Comparison of ENCODE assay signal across 10 mouse cellular contexts in genomic region chr10:40813627-40814026, GRCm38 (mm10).
A peak's percentile ranks its signal among the peaks of the same experiment; 100 is the strongest.
DNase-seq lines count a peak whose midpoint lies in the region; ATAC-seq and TF ChIP-seq lines count a peak whose summit lies in the region.
"Had no signal": no experiment of that assay in that cellular context is flagged by ENCODE, and none has a peak within 500 bp of the region (broad histone marks: within the 10 kb centered on the region; RNA-seq: fewer than 3 reads in every experiment).

No protein-coding gene starts in this region.

- WGBS in hindbrain, postnatal 0 days: 67% methylated on average over 4 of the region's 4 CpGs
- 67% methylated on average over 4 of the region's 4 CpGs for WGBS in hindbrain, embryonic 13.5 days
- WGBS in thymus, adult 2 months: 89% methylated on average over 4 of the region's 4 CpGs

- no peak for TF ChIP-seq POLR2A in thymus, adult 2 months (IDR thresholded peaks at IDR 0.05; ENCODE audit: control insufficient read depth, extremely low read depth, insufficient read depth, low read length, poor library complexity)

- no peak for ATAC-seq in hindbrain, postnatal 0 days
- ATAC-seq in hindbrain, embryonic 13.5 days (ENCODE audit: low FRiP score): no peak
- ATAC-seq: hindbrain, embryonic 16.5 days had no signal

- no peak overlapping the region for H3K27ac ChIP-seq in hindbrain, postnatal 0 days
- H3K27ac ChIP-seq in hindbrain, embryonic 13.5 days: no peak overlapping the region
- H3K27ac ChIP-seq in thymus, adult 2 months (ENCODE audit: control insufficient read depth, insufficient read depth, low read length): no peak overlapping the region

- no peak overlapping the region for H3K9ac ChIP-seq in hindbrain, postnatal 0 days (replicated peaks; ENCODE audit: low read length)
- H3K9ac ChIP-seq in hindbrain, embryonic 13.5 days: no peak overlapping the region

- H3K4me1 ChIP-seq in hindbrain, postnatal 0 days (ENCODE audit: insufficient read depth, low read length): no peaks in the 10 kb centered on the region
- no peaks in the 10 kb centered on the region for H3K4me1 ChIP-seq in hindbrain, embryonic 13.5 days (replicated peaks)
- no peaks in the 10 kb centered on the region for H3K4me1 ChIP-seq in thymus, adult 2 months (replicated peaks; ENCODE audit: control insufficient read depth, insufficient read depth, low read length)

- H3K4me3 ChIP-seq in hindbrain, postnatal 0 days (ENCODE audit: low read length): no peak overlapping the region
- H3K4me3 ChIP-seq in hindbrain, embryonic 13.5 days: no peak overlapping the region
- H3K4me3 ChIP-seq in thymus, adult 2 months (ENCODE audit: control insufficient read depth, insufficient read depth, low read length): no peak overlapping the region

- H3K4me2 ChIP-seq in hindbrain, postnatal 0 days (ENCODE audit: low read depth, low read length): no peak overlapping the region
- no peak overlapping the region for H3K4me2 ChIP-seq in hindbrain, embryonic 13.5 days

- no peaks in the 10 kb centered on the region for H3K9me3 ChIP-seq in hindbrain, postnatal 0 days (ENCODE audit: low read length)
- H3K9me3 ChIP-seq in hindbrain, embryonic 13.5 days: no peaks in the 10 kb centered on the region

- DNase-seq in hindbrain, postnatal 0 days (ENCODE audit: low spot score): no peak
- DNase-seq in thymus, postnatal 0 days (ENCODE audit: low spot score): peak; percentile 38
- DNase-seq in thymus, postnatal 25 days: no peak
- DNase-seq in c-Kit-positive CD71-positive TER-119-positive erythroid progenitor cells, embryonic 14.5 days (ENCODE audit: low spot score): peak; percentile 11
- no peak for DNase-seq in thymus, adult 2 months
- DNase-seq in frontal cortex, postnatal 14 days (ENCODE audit: low spot score in 2 of 2): no peak
- DNase-seq: cerebellum, adult 8-10 months; heart, adult 18-20 months had no signal

- H3K27me3 ChIP-seq in hindbrain, postnatal 0 days (ENCODE audit: insufficient read depth, low read length): no peaks in the 10 kb centered on the region
- H3K27me3 ChIP-seq in hindbrain, embryonic 13.5 days: 0 out of 2 replicates have a peak, but pooled peaks cover 6% of the 10 kb centered on the region
- no peaks in the 10 kb centered on the region for H3K27me3 ChIP-seq in thymus, adult 2 months (ENCODE audit: control insufficient read depth, insufficient read depth, low read length)

- peak; percentile 50 for TF ChIP-seq CTCF in hindbrain, postnatal 0 days (IDR thresholded peaks at IDR 0.05; ENCODE audit: low read depth)
- TF ChIP-seq CTCF in thymus, adult 2 months (IDR thresholded peaks at IDR 0.05; ENCODE audit: borderline replicate concordance, control insufficient read depth, extremely low read depth, insufficient read depth, low read length, poor library complexity): no peak

- H3K36me3 ChIP-seq in hindbrain, postnatal 0 days (ENCODE audit: insufficient read depth, low read length): no peaks in the 10 kb centered on the region
- H3K36me3 ChIP-seq in hindbrain, embryonic 13.5 days: no peaks in the 10 kb centered on the region
- H3K36me3 ChIP-seq in thymus, adult 2 months (ENCODE audit: control insufficient read depth, insufficient read depth, low read length): no peaks in the 10 kb centered on the region

Comparison
In these comparisons a context has a peak if more than half of its experiments do, and no peak if none do; other contexts are left out.
1. DNase-seq: peak in thymus, postnatal 0 days (single experiment) and c-Kit-positive CD71-positive TER-119-positive erythroid progenitor cells, embryonic 14.5 days (single experiment); none in hindbrain, postnatal 0 days (single experiment), thymus, postnatal 25 days (single experiment), thymus, adult 2 months (single experiment) and frontal cortex, postnatal 14 days (0 of 2).